In the genomic region with DNA sequence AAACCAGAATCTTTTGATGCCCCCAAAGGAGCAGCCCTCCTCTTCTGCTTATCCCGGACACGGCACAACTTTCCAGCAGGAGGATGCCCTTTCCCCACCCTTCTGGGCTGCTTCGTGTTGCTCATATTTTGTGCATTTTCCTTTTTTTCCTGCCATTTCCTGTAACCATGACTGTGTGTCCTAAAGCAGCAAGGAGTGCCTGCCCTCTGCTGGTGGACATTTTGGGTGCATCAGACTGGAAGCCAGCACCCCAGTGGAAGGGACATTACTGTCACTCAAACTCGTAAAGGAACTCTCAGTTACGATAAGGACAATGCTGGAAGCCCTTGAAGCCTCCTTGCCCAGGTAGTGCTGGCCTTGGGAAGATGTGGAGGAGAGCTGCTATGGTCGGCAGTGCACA, we compare ENCODE assay signal across 8 mouse cellular contexts. TPM values are rescaled to one million over a fixed set of nuclear protein-coding genes. Genes with fewer than 3 reads are reported as not detected.
A peak's percentile ranks its signal among the peaks of the same experiment; 100 is the strongest.
DNase-seq lines count a peak whose midpoint lies in the region; ATAC-seq and TF ChIP-seq lines count a peak whose summit lies in the region.

No protein-coding gene starts in this region.

- no peak overlapping the region for H3K27ac ChIP-seq in liver, embryonic 11.5 days (ENCODE audit: low read depth, low read length)
- no peak overlapping the region for H3K27ac ChIP-seq in gastrocnemius, adult 2 months
- H3K27ac ChIP-seq in intestine, postnatal 0 days (ENCODE audit: low read depth, low read length) = no peak overlapping the region

- no peaks in the 10 kb centered on the region for H3K4me1 ChIP-seq in liver, embryonic 11.5 days (replicated peaks; ENCODE audit: control insufficient read depth, insufficient read depth, low read length)
- H3K4me1 ChIP-seq in intestine, postnatal 0 days (replicated peaks; ENCODE audit: control insufficient read depth, insufficient read depth, low read length) = no peaks in the 10 kb centered on the region

- peak; percentile 60 for DNase-seq in liver
- DNase-seq in liver, embryonic 11.5 days (ENCODE audit: low spot score) = no peak
- DNase-seq in cerebellum, adult 9-11 months = peak; percentile 37
- DNase-seq in gastrocnemius, adult 2 months = peak; percentile 71
- peak; percentile 76 for DNase-seq in left cerebral cortex, postnatal 4 days
- peak; percentile 74 for DNase-seq in splenic B cell, adult 2 months (ENCODE audit: low read depth, low spot score)

- no peak overlapping the region for H3K4me3 ChIP-seq in liver, embryonic 11.5 days (ENCODE audit: low read depth, low read length)
- no peak overlapping the region for H3K4me3 ChIP-seq in gastrocnemius, adult 2 months
- H3K4me3 ChIP-seq in intestine, postnatal 0 days (ENCODE audit: low read depth, low read length) = no peak overlapping the region
- no peak overlapping the region for H3K4me3 ChIP-seq in myocyte

- no peak; the same call in 1 of the 2 replicates for ATAC-seq in liver, embryonic 11.5 days (replicated peaks; ENCODE audit: low FRiP score)
- peak; percentile 51 for ATAC-seq in intestine, postnatal 0 days

- 39% methylated on average over 6 of the region's 6 CpGs for WGBS in liver, embryonic 11.5 days
- 15% methylated on average over 6 of the region's 6 CpGs for WGBS in intestine, postnatal 0 days

- TF ChIP-seq CTCF in gastrocnemius, adult 2 months (IDR thresholded peaks at IDR 0.05) = peak; percentile 93
- TF ChIP-seq CTCF in intestine, postnatal 0 days (IDR thresholded peaks at IDR 0.05; ENCODE audit: low read depth) = peak; percentile 99

- H3K79me2 ChIP-seq in myocyte (ENCODE audit: control insufficient read depth, insufficient read depth) = no peaks in the 10 kb centered on the region

- H3K27me3 ChIP-seq in liver, embryonic 11.5 days (replicated peaks; ENCODE audit: control insufficient read depth, insufficient read depth, low read length) = no peaks in the 10 kb centered on the region
- no peaks in the 10 kb centered on the region for H3K27me3 ChIP-seq in intestine, postnatal 0 days (replicated peaks; ENCODE audit: control insufficient read depth, insufficient read depth, low read length)
- H3K27me3 ChIP-seq in myocyte (ENCODE audit: control insufficient read depth, insufficient read depth, insufficient read length) = no peaks in the 10 kb centered on the region
- no peaks in the 10 kb centered on the region for H3K27me3 ChIP-seq in splenic B cell, adult 2 months (ENCODE audit: control insufficient read depth, insufficient read depth, low read length, poor library complexity, severe bottlenecking)

- intact Hi-C loops in gastrocnemius, adult 2 months (cut with DNase I) = loop anchor here (1.0 to 5.0 kb wide), 2 partner anchors 58 to 119 kb away; no protein-coding TSS in a partner anchor
- intact Hi-C loops in left cerebral cortex, postnatal 4 days (cut with DNase I) = loop anchor here (5.0 kb wide), 1 partner anchor 59 kb away; no protein-coding TSS in a partner anchor

- H3K9me3 ChIP-seq in liver, embryonic 11.5 days (ENCODE audit: control insufficient read depth, low read length) = no peaks in the 10 kb centered on the region
- H3K9me3 ChIP-seq in intestine, postnatal 0 days (ENCODE audit: control insufficient read depth) = no peaks in the 10 kb centered on the region

- H3K36me3 ChIP-seq in liver, embryonic 11.5 days (ENCODE audit: control insufficient read depth, insufficient read depth, low read length) = no peaks in the 10 kb centered on the region
- H3K36me3 ChIP-seq in intestine, postnatal 0 days (ENCODE audit: control insufficient read depth, insufficient read depth) = no peaks in the 10 kb centered on the region
- H3K36me3 ChIP-seq in myocyte (ENCODE audit: control insufficient read depth, insufficient read depth) = no peaks in the 10 kb centered on the region
- no peaks in the 10 kb centered on the region for H3K36me3 ChIP-seq in splenic B cell, adult 2 months (ENCODE audit: control insufficient read depth, insufficient read depth, low read length, poor library complexity, severe bottlenecking)

- H3K9ac ChIP-seq in liver, embryonic 11.5 days (ENCODE audit: low read depth, low read length) = no peak overlapping the region
- H3K9ac ChIP-seq in intestine, postnatal 0 days (ENCODE audit: low read depth, low read length) = no peak overlapping the region

- no peak for TF ChIP-seq POLR2A in myocyte (IDR thresholded peaks at IDR 0.05; ENCODE audit: insufficient read length, low read depth)

- no peak overlapping the region; the same call in 1 of the 2 replicates for H3K4me2 ChIP-seq in liver, embryonic 11.5 days
- H3K4me2 ChIP-seq in intestine, postnatal 0 days (replicated peaks; ENCODE audit: low read depth) = no peak overlapping the region
- H3K4me2 ChIP-seq in myocyte (ENCODE audit: low read depth) = peak overlapping the region; percentile 46

- H3ac ChIP-seq in myocyte (ENCODE audit: control insufficient read depth, insufficient read length) = no peak overlapping the region

TF ChIP-seq in myocyte, 11 proteins besides CTCF, POLR2A, EP300 and RAD21:
- TF ChIP-seq CEBPB (IDR thresholded peaks at IDR 0.05; ENCODE audit: insufficient read depth, poor library complexity, severe bottlenecking) (no peak), REST (IDR thresholded peaks at IDR 0.05; ENCODE audit: insufficient read depth, insufficient read length) (no peak), TCF3 (IDR thresholded peaks at IDR 0.05; ENCODE audit: insufficient read length, low read depth) (no peak), MYOG (IDR thresholded peaks at IDR 0.05; ENCODE audit: control insufficient read depth in 1 of 3, insufficient read depth in 1 of 3, insufficient read length in 2 of 3, low read depth in 2 of 3) (no peak), E2F4 (IDR thresholded peaks at IDR 0.05; ENCODE audit: insufficient read depth) (no peak), POLR2AphosphoS2 (IDR thresholded peaks at IDR 0.05; ENCODE audit: insufficient read length, low read depth) (no peak), SRF (IDR thresholded peaks at IDR 0.05; ENCODE audit: control insufficient read depth, insufficient read length, low read depth) (no peak), MAX (IDR thresholded peaks at IDR 0.05; ENCODE audit: low read depth) (no peak), USF1 (IDR thresholded peaks at IDR 0.05; ENCODE audit: low read depth) (no peak), TCF12 (IDR thresholded peaks at IDR 0.05; ENCODE audit: insufficient read depth, poor library complexity, severe bottlenecking) (no peak), MYOD1 (IDR thresholded peaks at IDR 0.05; ENCODE audit: control insufficient read depth in 1 of 3, insufficient read length in 2 of 3, low read depth in 2 of 3) (no peak)

RNA-seq across cellular contexts. Expression of a gene that starts 30.9 kb away (rescaled TPM):
- polyA plus RNA-seq in liver, embryonic 11.5 days (2014; fragmentation: Nextera tagmentation; extraction: Ambion mirVana) = 23.3 and 24.2 TPM in 2 replicates
- 1 to 10 TPM; 4.0 to 4.8 TPM for total RNA-seq in gastrocnemius, adult 2 months (2021)
- 43.8 and 48.0 TPM in 2 replicates for polyA plus RNA-seq in intestine, postnatal 0 days (2015; fragmentation: Nextera tagmentation; extraction: Ambion mirVana)
- 10 to 100 TPM; 10.6 to 12.4 TPM for total RNA-seq in left cerebral cortex, postnatal 4 days (2021)
- polyA plus RNA-seq in myocyte (2012; fragmentation: generic; extraction: Trizol) = 28.6 TPM

RNA-seq across cellular contexts. Expression of a gene that starts 52.2 kb away (rescaled TPM):
- 0.10 and 0.55 TPM in 2 replicates for polyA plus RNA-seq in liver, embryonic 11.5 days (2014; fragmentation: Nextera tagmentation; extraction: Ambion mirVana)
- total RNA-seq in gastrocnemius, adult 2 months (2021) = not detected
- 0.48 and 0.69 TPM in 2 replicates for polyA plus RNA-seq in intestine, postnatal 0 days (2015; fragmentation: Nextera tagmentation; extraction: Ambion mirVana)
- 100 to 1,000 TPM; 138 to 140 TPM for total RNA-seq in left cerebral cortex, postnatal 4 days (2021)
- 0.49 TPM for polyA plus RNA-seq in myocyte (2012; fragmentation: generic; extraction: Trizol)
